Mouse (Mus musculus) forebrain, embryonic 15.5 days (tissue): ENCODE results near the gene Rap1gap. TPM values are rescaled to one million over a fixed set of nuclear protein-coding genes. Genes with fewer than 3 reads are reported as not detected.

Experiments
- ATAC-seq: fragments of 200-750 bp; cut with Nextera tagmentation; replicated peaks from 2 replicates; pipeline ENCODE4 v1.8.0; 2017; ENCODE audit warnings: mild to moderate bottlenecking, moderate TSS enrichment, moderate library complexity
- H3K27ac ChIP-seq: fragments of 300-500 bp; sonication (generic); replicated peaks from 2 replicates; pipeline ENCODE4 v1.5.1; 2015; ENCODE audit warnings: mild to moderate bottlenecking, inconsistent platforms
- H3K27me3 ChIP-seq: fragments of 300-500 bp; sonication (generic); 2 replicates; pipeline ENCODE4 v1.6.1; 2015; ENCODE audit warnings: inconsistent platforms
- H3K36me3 ChIP-seq: fragments of 300-500 bp; sonication (generic); 2 replicates; pipeline ENCODE4 v1.6.1; 2015; ENCODE audit warnings: mild to moderate bottlenecking, inconsistent platforms
- H3K4me1 ChIP-seq: fragments of 300-500 bp; sonication (generic); 2 replicates; pipeline ENCODE4 v1.6.1; 2015; ENCODE audit warnings: inconsistent platforms
- H3K4me2 ChIP-seq: fragments of 300-500 bp; sonication (generic); replicated peaks from 2 replicates; pipeline ENCODE4 v1.6.1; 2015; ENCODE audit warnings: mild to moderate bottlenecking, inconsistent platforms
- H3K4me3 ChIP-seq: fragments of 300-500 bp; sonication (generic); 2 replicates; pipeline ENCODE4 v1.5.1; 2015; ENCODE audit warnings: mild to moderate bottlenecking, inconsistent platforms
- H3K9ac ChIP-seq: fragments of 300-500 bp; sonication (generic); replicated peaks from 2 replicates; pipeline ENCODE4 v1.6.1; 2015; ENCODE audit warnings: mild to moderate bottlenecking, inconsistent platforms
- H3K9me3 ChIP-seq: fragments of 300-500 bp; sonication (generic); 2 replicates; pipeline ENCODE4 v1.6.1; 2016; ENCODE audit warnings: inconsistent platforms
- WGBS: fragments of 180-500 bp; shearing (Covaris S2); methylation state at CpG from one replicate; pipeline ENCODE4 v1.1.7; 2015; ENCODE audit warnings: mixed read lengths; 5-methylcytosine and 5-hydroxymethylcytosine counted together
- polyA plus RNA-seq: library from polyadenylated mRNA; unstranded; fragments of >200 nt; fragmentation: Nextera tagmentation; extraction: Ambion mirVana; gene quantifications from 2 replicates; pipeline ENCODE4 v1.2.1, GENCODE M21; 2015

Rap1gap gene
- polyA plus RNA-seq, 1 experiment from 2014 or later: 40.4 TPM

DNA sequence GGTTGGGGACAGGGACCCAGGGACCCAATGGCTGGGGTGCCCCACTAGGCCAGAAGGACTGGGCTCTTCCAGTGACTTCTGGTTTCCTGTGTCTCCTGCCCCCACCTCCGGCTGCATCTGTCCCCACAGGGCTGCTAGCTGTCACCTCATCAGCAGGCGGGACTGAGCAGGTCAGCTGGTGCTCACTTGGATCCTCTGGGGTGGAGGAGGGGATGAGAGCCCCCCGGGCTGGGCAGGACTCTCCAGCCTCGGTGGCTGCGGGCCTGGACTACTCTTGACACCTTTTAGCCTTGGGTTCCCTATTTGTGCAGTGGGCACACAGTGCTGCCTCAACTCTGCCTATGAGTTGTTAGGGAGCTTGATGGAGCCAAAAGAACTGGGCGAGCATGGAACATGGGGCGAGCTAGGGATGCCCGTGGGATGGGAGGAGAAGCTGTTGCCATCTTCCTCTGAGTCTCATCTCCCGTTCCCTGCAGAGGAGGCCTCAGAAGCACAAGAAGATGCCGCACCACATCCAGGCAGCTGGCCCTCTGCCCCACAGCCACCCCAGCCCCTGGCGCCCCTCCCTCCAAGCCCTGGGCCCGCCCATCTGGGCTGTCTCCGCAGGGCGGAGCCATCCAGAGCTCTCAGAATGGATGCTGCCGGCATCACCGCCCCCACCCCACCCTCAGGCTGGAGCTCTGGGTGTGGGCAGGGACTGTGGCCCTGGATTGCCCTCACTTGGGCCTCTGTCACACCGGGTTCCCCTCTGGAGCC lies 64.1 kb downstream of the Rap1gap start:
- Histone ChIP-seq H3K9me3 (no peaks in the 10 kb centered on the region), H3K4me1 (peaks cover 34% of the 10 kb centered on the region), H3K27ac (no peak overlapping the region), H3K4me2 (peak overlapping the region; percentile 74), H3K36me3 (no peaks in the 10 kb centered on the region), H3K9ac (peak overlapping the region; percentile 40), H3K27me3 (0 out of 2 replicates have a peak, but pooled peaks cover 4% of the 10 kb centered on the region), H3K4me3 (peak overlapping the region; percentile 50)
- WGBS: 8% methylated on average over 17 of the region's 17 CpGs
- ATAC-seq: peak; percentile 59

DNA sequence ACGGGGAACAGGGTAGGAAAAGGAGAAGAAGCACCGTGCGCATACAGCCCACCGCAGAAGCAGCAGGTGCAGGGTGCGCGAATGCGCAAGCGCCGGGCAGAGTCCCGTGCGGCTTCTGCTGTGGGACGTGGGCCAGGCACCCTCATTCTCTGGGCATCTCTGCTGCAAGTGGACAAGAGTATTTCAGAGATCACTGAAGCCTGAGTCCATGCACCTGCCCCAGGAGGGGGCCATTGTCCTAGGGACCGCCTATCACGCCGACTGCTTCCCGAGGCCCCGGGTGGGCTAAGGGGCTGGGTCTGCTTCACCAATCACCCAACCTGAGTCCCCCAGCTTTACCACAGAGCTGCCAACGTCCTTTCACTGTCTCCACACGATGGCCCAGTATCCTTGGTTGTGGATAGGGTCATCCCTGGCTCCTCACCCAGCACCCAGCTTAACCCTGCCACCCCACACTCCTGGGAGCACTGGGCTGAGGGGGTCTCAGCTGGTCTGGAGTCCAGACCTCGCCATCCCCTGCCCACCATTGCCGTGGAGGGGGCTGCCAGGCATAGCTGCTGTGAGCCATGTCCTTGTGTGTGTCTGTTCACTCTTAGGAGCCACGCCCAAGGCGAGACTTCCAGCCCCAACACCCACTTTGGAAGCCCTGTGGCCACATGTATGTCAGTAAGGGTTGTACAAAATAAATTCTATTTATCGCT lies 64.8 kb downstream of the Rap1gap start:
- Histone ChIP-seq H3K36me3 (no peaks in the 10 kb centered on the region), H3K27me3 (0 out of 2 replicates have a peak, but pooled peaks cover 4% of the 10 kb centered on the region), H3K4me2 (peak overlapping the region; percentile 74), H3K27ac (no peak overlapping the region), H3K9me3 (no peaks in the 10 kb centered on the region), H3K4me3 (peak overlapping the region; percentile 50), H3K9ac (peak overlapping the region; percentile 40), H3K4me1 (peaks cover 34% of the 10 kb centered on the region)
- WGBS: 18% methylated on average over 23 of the region's 24 CpGs
- ATAC-seq: peak; percentile 34

DNA sequence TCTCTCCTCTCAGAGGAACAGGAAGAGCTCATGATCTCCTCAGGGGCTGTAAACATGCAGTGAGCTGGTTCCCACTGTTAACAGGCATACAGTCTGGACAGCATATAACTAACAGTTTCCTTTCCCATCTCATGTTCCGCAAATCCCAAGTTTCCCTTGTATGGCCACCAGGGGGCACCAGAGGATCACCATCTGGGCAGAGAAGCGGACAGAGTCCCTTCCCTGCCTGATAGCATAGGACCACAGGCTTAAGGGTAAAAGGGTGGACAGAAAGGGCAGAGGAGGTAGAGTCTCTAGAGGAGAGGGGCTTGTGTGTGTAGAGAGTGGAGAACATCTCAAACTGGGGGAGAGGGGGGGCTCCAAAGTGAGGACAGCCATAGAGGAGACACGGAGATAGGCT lies 65.6 kb downstream of the Rap1gap start:
- no peak overlapping the region for H3K4me2 ChIP-seq
- no peaks in the 10 kb centered on the region for H3K36me3 ChIP-seq
- H3K9ac ChIP-seq: no peak overlapping the region
- peaks cover 34% of the 10 kb centered on the region for H3K4me1 ChIP-seq
- no peak overlapping the region for H3K4me3 ChIP-seq
- no peak overlapping the region for H3K27ac ChIP-seq
- WGBS: 10% methylated on average over 3 of the region's 3 CpGs
- ATAC-seq: peak; percentile 51; the same call in 1 of the 2 replicates
- H3K9me3 ChIP-seq: no peaks in the 10 kb centered on the region
- 0 out of 2 replicates have a peak, but pooled peaks cover 4% of the 10 kb centered on the region for H3K27me3 ChIP-seq

DNA sequence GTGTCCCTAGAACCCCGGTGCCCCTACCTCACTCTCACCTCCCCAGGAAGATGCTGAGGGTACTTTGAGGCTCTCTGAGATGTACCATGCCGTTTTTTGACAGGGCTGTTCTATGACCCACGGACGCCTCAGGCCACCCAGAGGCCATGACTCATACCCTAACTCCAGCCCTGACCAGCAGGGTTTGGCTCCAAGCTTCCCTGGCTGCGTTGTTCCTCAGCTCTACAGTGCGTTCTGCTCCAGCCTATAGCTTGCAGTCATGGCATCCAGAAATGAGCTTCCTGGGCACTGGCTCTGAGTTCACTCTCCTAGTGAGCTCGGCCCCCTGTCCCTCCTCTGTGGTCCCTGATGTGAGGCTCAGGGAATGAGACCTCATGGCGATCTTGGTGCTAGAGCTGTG lies 66.2 kb downstream of the Rap1gap start:
- no peak for ATAC-seq
- Histone ChIP-seq H3K9ac (no peak overlapping the region), H3K27me3 (0 out of 2 replicates have a peak, but pooled peaks cover 4% of the 10 kb centered on the region), H3K4me3 (no peak overlapping the region), H3K4me2 (no peak overlapping the region), H3K27ac (no peak overlapping the region), H3K36me3 (no peaks in the 10 kb centered on the region), H3K4me1 (peaks cover 34% of the 10 kb centered on the region), H3K9me3 (no peaks in the 10 kb centered on the region)
- WGBS: 81% methylated on average over 8 of the region's 8 CpGs

DNA sequence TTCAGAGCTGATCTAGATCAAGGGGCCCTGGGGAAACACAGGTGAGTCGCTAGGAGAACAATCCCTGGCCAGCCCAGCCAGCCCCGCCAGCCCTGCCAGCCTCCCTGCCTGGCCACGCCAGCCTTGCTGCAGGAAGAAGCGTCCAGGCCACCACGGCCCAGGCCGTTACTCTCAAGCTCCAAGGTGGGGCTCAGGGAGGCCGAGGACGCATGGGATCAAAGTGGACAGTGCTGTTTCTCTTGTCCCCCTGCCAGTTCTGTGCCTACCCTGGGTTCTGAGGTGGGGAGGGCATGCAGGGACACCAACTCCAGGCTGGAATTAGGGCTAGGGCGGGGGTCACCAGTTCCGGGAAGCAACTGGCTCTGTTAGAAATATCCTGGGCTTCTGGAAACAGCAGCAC lies 67.4 kb downstream of the Rap1gap start:
- Histone ChIP-seq H3K9me3 (no peaks in the 10 kb centered on the region), H3K4me3 (no peak overlapping the region), H3K4me2 (no peak overlapping the region), H3K27me3 (0 out of 2 replicates have a peak, but pooled peaks cover 4% of the 10 kb centered on the region), H3K27ac (no peak overlapping the region), H3K36me3 (no peaks in the 10 kb centered on the region), H3K4me1 (peaks cover 39% of the 10 kb centered on the region), H3K9ac (no peak overlapping the region)
- no peak for ATAC-seq
- WGBS: 68% methylated on average over 10 of the region's 10 CpGs

DNA sequence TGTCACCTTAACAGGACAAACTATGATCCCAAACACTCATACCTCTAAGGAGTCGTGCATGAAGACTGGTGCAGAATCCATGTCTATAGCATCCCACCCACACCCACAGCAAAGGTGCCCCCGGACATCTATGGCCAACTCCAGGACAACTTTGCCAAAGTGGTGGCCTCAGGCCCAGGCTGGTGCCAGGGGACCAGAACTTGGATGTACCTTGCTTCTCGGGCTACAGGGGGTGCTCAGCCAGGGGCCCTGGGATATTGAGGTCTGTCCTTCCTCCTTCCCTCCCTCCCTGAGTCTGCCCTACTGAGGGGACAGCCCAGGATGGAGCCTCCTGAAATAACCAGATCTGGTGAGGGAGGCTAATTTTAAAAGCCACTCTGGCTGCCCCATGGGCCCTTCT lies 67.8 kb downstream of the Rap1gap start:
- H3K4me3 ChIP-seq: no peak overlapping the region
- no peak overlapping the region for H3K9ac ChIP-seq
- no peaks in the 10 kb centered on the region for H3K9me3 ChIP-seq
- no peaks in the 10 kb centered on the region for H3K36me3 ChIP-seq
- no peak for ATAC-seq
- no peak overlapping the region for H3K4me2 ChIP-seq
- 0 out of 2 replicates have a peak, but pooled peaks cover 4% of the 10 kb centered on the region for H3K27me3 ChIP-seq
- no peak overlapping the region for H3K27ac ChIP-seq
- WGBS: 82% methylated on average over 3 of the region's 3 CpGs
- peaks cover 34% of the 10 kb centered on the region for H3K4me1 ChIP-seq

DNA sequence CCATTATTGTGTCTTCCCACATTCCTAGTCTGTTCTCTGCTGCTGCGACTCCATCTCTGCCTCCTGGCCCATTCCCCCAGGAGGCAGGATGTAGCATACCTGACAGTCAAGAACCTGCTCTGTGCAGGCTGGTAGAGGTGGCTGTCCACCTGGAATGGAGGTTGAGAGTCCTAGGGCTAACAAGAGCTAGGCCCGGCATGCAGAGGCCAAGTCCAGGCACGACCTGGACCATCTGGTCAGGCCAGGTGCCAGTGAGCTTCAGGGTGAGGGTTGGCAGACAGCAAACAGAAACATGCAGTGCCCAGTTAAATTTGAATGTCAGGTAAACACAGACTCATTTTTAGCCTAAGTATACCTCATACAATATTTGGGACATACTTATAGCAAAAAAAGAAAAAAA lies 68.4 kb downstream of the Rap1gap start:
- 83% methylated on average over 3 of the region's 3 CpGs for WGBS
- Histone ChIP-seq H3K4me1 (peaks cover 28% of the 10 kb centered on the region), H3K4me2 (no peak overlapping the region), H3K27me3 (0 out of 2 replicates have a peak, but pooled peaks cover 4% of the 10 kb centered on the region), H3K4me3 (no peak overlapping the region), H3K36me3 (no peaks in the 10 kb centered on the region), H3K27ac (no peak overlapping the region), H3K9me3 (no peaks in the 10 kb centered on the region), H3K9ac (no peak overlapping the region)
- ATAC-seq: no peak

DNA sequence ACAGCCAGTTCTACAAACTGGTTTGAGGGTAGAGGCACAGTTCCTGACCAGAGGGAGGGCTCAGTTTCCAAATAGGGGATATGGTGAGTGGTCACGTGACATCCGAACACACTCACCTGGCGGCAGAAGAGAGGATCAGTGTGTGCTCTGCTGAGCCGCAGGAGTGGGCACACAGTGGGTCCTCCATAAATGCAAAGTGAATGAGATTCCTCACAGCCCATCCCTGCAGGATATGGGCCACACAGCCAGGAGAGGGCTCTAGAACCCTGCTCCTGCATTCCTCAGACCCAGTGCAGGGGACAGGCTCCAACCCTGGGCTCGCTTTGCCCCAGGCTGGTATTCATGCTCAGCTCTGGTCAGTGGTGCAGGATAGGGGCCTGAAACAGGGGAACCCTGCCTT lies 68.9 kb downstream of the Rap1gap start:
- ATAC-seq: no peak
- 75% methylated on average over 5 of the region's 5 CpGs for WGBS
- Histone ChIP-seq H3K4me1 (peaks cover 23% of the 10 kb centered on the region), H3K4me2 (no peak overlapping the region), H3K4me3 (no peak overlapping the region), H3K9me3 (no peaks in the 10 kb centered on the region), H3K36me3 (no peaks in the 10 kb centered on the region), H3K27me3 (0 out of 2 replicates have a peak, but pooled peaks cover 4% of the 10 kb centered on the region), H3K9ac (no peak overlapping the region), H3K27ac (no peak overlapping the region)

DNA sequence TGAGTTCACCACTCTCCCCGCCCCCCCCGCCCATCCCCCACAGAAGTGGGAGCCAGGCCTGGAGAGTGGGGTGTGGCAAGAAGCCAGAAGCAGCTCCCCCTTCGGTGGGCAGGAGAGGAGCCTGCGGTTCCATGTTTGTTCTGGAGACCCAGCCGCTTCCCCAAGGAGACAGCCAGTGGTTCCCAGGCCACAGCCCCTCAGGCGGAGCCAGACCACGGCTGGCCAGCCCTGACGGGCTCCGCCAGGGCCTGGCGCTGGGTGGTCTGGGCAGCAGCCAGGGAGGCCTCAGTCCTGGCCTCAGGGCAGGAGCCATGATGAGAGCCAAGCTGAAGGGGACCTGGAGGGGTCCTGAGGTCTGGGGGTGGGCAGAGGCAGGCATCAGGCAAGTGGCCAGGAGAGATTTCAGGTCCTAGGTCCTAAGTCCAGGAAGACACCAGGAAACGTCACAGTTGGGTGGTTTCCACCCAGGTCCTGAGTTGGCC lies 71.7 kb downstream of the Rap1gap start:
- Histone ChIP-seq H3K4me3 (no peak overlapping the region), H3K9me3 (no peaks in the 10 kb centered on the region), H3K27ac (no peak overlapping the region), H3K4me1 (peaks cover 11% of the 10 kb centered on the region), H3K4me2 (no peak overlapping the region), H3K9ac (no peak overlapping the region), H3K27me3 (no peaks in the 10 kb centered on the region), H3K36me3 (no peaks in the 10 kb centered on the region)
- 42% methylated on average over 11 of the region's 11 CpGs for WGBS
- ATAC-seq: no peak

DNA sequence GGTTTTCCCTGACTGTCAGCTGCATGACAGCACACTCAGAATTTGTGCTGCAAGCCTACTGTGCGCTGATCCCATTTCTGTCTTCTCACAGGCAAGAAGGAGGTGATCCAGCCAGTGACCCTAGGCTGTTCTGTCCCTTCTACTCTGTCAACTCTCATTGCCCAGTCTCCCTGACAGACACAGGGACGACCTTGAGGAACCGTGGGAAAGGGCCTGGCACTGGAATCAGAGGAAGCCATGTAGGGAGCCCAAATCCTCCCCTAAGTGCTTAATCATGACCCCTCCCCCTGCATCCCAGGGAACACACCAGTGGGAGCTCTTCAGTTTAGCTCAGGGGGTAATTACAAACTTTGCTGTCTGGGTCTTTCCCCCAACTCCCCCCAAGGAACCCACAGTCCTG lies 73.2 kb downstream of the Rap1gap start:
- Histone ChIP-seq H3K4me3 (no peak overlapping the region), H3K9me3 (no peaks in the 10 kb centered on the region), H3K4me2 (no peak overlapping the region), H3K9ac (no peak overlapping the region), H3K27ac (no peak overlapping the region), H3K36me3 (no peaks in the 10 kb centered on the region), H3K27me3 (no peaks in the 10 kb centered on the region), H3K4me1 (peaks cover 11% of the 10 kb centered on the region)
- 64% methylated on average over 3 of the region's 3 CpGs for WGBS
- ATAC-seq: no peak

DNA sequence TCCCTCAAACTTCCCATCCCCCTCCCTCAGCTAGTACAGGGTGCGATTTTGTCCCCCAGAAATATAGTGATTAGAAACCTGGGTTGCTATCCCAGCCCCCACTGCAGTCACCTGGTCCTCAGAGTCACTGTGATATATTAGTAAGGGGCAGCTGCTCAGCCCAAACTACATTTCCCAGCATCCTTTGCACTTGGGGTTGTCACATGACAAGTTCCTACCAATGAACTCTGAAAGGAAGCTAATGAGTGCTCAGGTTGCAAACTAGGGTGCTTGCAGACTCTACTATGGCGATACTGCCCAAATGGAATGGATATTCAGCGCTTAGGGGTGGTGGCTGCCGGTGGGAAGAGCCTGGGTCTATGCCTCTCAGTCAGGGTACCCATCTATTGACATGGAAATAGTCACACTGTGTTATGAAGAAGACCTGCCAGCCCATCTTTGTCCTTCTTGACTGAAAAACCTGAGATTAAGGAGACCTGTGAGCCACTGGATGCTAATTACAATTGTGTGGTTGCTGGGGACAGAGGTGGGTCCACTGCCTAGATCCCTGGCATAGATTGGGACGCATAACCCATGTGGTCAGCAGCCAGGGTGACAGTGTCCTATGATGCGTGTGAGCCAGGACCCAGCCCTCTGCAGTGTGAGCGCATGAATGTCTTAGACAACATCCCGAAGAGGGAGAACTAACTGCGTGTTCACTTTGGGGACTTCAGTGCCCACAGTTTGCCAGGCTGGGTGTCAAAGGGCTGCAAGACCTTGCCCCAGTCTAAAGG lies 74.8 kb downstream of the Rap1gap start:
- H3K4me1 ChIP-seq: peaks cover 11% of the 10 kb centered on the region
- H3K27me3 ChIP-seq: no peaks in the 10 kb centered on the region
- peak; percentile 78 for ATAC-seq
- no peak overlapping the region for H3K27ac ChIP-seq
- H3K9me3 ChIP-seq: no peaks in the 10 kb centered on the region
- peak overlapping the region; percentile 34 for H3K4me2 ChIP-seq
- no peaks in the 10 kb centered on the region for H3K36me3 ChIP-seq
- 55% methylated on average over 9 of the region's 9 CpGs for WGBS
- H3K4me3 ChIP-seq: no peak overlapping the region
- no peak overlapping the region for H3K9ac ChIP-seq

DNA sequence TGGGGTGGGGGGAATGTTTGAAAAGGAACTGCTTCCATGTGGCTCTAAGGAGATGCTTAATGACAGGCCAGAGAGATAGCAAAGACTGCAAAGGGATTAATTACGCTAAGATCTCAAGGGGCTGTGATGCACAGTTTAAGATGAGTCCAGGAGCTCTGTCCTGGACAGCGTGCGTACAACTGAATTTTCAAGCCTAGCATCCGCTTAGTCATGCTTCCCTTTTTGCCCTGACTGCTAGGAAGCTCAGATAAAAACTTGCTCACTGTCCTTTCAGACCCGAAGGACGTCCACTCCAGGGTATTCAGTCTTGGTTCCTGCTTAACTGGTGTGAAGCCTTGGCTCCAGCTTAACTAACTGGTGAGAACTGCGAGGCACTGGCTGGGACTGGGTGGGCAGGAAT lies 75.8 kb downstream of the Rap1gap start:
- H3K4me1 ChIP-seq: peaks cover 11% of the 10 kb centered on the region
- no peak overlapping the region for H3K27ac ChIP-seq
- no peaks in the 10 kb centered on the region for H3K27me3 ChIP-seq
- no peaks in the 10 kb centered on the region for H3K36me3 ChIP-seq
- no peaks in the 10 kb centered on the region for H3K9me3 ChIP-seq
- no peak overlapping the region for H3K4me3 ChIP-seq
- 88% methylated on average over 7 of the region's 7 CpGs for WGBS
- no peak overlapping the region for H3K4me2 ChIP-seq
- no peak for ATAC-seq
- no peak overlapping the region for H3K9ac ChIP-seq
